Mouse (Mus musculus) retina, adult 2 months (tissue): ENCODE measurements around the gene Irf2bp2.

Source experiments
- DNase-seq: peaks from one replicate; pipeline ENCODE4 v3.0.0-alpha.2; 2012; ENCODE audit warnings: low read depth, low spot score

Gene Irf2bp2

GRCm38 (mm10) chr8:126593889-126594480 lies at the start of gene Irf2bp2:
Irf2bp2 (minus strand) TSS chr8:126593986.
- peak; percentile 88 for DNase-seq

GRCm38 (mm10) chr8:126642665-126643064 lies 48.9 kb upstream of the Irf2bp2 start:
- no peak for DNase-seq

- peak; percentile 60 for DNase-seq
Measured at GRCm38 (mm10) chr8:126641568-126642295, 47.9 kb upstream of the Irf2bp2 start.

- no peak for DNase-seq
Measured at GRCm38 (mm10) chr8:126639161-126639560, 45.4 kb upstream of the Irf2bp2 start.

- DNase-seq = no peak
Measured at GRCm38 (mm10) chr8:126638027-126638426, 44.2 kb upstream of the Irf2bp2 start.

- no peak for DNase-seq
Measured at GRCm38 (mm10) chr8:126634541-126635048, 40.8 kb upstream of the Irf2bp2 start.

- no peak for DNase-seq
Measured at GRCm38 (mm10) chr8:126628616-126629015, 34.8 kb upstream of the Irf2bp2 start.

GRCm38 (mm10) chr8:126626415-126626814 lies 32.6 kb upstream of the Irf2bp2 start:
- no peak for DNase-seq

GRCm38 (mm10) chr8:126622111-126622795 lies 28.5 kb upstream of the Irf2bp2 start:
- DNase-seq = no peak

GRCm38 (mm10) chr8:126620721-126621120 lies 26.9 kb upstream of the Irf2bp2 start:
- no peak for DNase-seq

GRCm38 (mm10) chr8:126619487-126619886 lies 25.7 kb upstream of the Irf2bp2 start:
- no peak for DNase-seq

GRCm38 (mm10) chr8:126617665-126618064 lies 23.9 kb upstream of the Irf2bp2 start:
- no peak for DNase-seq

GRCm38 (mm10) chr8:126616736-126617135 lies 22.9 kb upstream of the Irf2bp2 start:
- no peak for DNase-seq

- DNase-seq = no peak
Measured at GRCm38 (mm10) chr8:126615765-126616164, 22.0 kb upstream of the Irf2bp2 start.

- DNase-seq = no peak
Measured at GRCm38 (mm10) chr8:126614740-126615132, 20.9 kb upstream of the Irf2bp2 start.

- DNase-seq = no peak
Measured at GRCm38 (mm10) chr8:126614062-126614739, 20.4 kb upstream of the Irf2bp2 start.

GRCm38 (mm10) chr8:126613143-126613542 lies 19.4 kb upstream of the Irf2bp2 start:
- no peak for DNase-seq

GRCm38 (mm10) chr8:126612739-126613138 lies 19.0 kb upstream of the Irf2bp2 start:
- no peak for DNase-seq

GRCm38 (mm10) chr8:126610713-126611112 lies 16.9 kb upstream of the Irf2bp2 start:
- DNase-seq = no peak

GRCm38 (mm10) chr8:126609556-126610263 lies 15.9 kb upstream of the Irf2bp2 start:
- DNase-seq = no peak

- DNase-seq = no peak
Measured at GRCm38 (mm10) chr8:126603241-126603947, 9.6 kb upstream of the Irf2bp2 start.
